In genomic region chr10:37220434-37220833, GRCm38 (mm10) we compare ENCODE assay signal across 12 mouse cellular contexts.
DNase-seq lines count a peak whose midpoint lies in the region; ATAC-seq and TF ChIP-seq lines count a peak whose summit lies in the region.
"Had no signal": no experiment of that assay in that cellular context is flagged by ENCODE, and none has a peak within 500 bp of the region (broad histone marks: within the 10 kb centered on the region; RNA-seq: fewer than 3 reads in every experiment).

No protein-coding gene starts in this region.

- no peak; the same call in 1 of the 2 replicates for ATAC-seq in heart, embryonic 16.5 days (replicated peaks; ENCODE audit: extremely low read depth, insufficient read depth, low FRiP score)
- ATAC-seq in megakaryocyte progenitor cell, adult 5-6 weeks (replicated peaks; ENCODE audit: poor library complexity): 0 out of 2 replicates have a peak, but pooled peaks have one; percentile 18
- ATAC-seq: hindbrain, postnatal 0 days had no signal

- H3K9me3 ChIP-seq in heart, embryonic 16.5 days (replicated peaks; ENCODE audit: control insufficient read depth, low read length): no peaks in the 10 kb centered on the region
- H3K9me3 ChIP-seq in midbrain, embryonic 10.5 days (replicated peaks): no peaks in the 10 kb centered on the region

- TF ChIP-seq POLR2A in kidney, adult 2 months (IDR thresholded peaks at IDR 0.05; ENCODE audit: low read depth, low read length): no peak

- DNase-seq in embryo, embryonic 10 days (ENCODE audit: low spot score): peak; percentile 22
- no peak for DNase-seq in embryo, embryonic 10.5 days (ENCODE audit: low spot score)
- no peak for DNase-seq in kidney, adult 2 months
- DNase-seq in kidney, adult 18-20 months: no peak
- DNase-seq in midbrain, embryonic 10.5 days (ENCODE audit: low spot score): no peak
- no peak for DNase-seq in cerebellum, adult 11-12 months
- DNase-seq: cerebellum, adult 2 months; lung, postnatal 14 days; spleen, adult 18-20 months had no signal

- no peak for TF ChIP-seq CTCF in kidney, adult 2 months (conservative IDR thresholded peaks at IDR 0.05; ENCODE audit: insufficient read depth, insufficient read length, low read depth, low read length)

- no peak overlapping the region for H3K4me3 ChIP-seq in kidney, adult 2 months (ENCODE audit: insufficient read depth, low read depth, low read length)
- H3K4me3 ChIP-seq in heart, embryonic 16.5 days (ENCODE audit: low read length): no peak overlapping the region
- H3K4me3 ChIP-seq in midbrain, embryonic 10.5 days: no peak overlapping the region

- H3K9ac ChIP-seq in heart, embryonic 16.5 days (ENCODE audit: low read length): no peak overlapping the region

- H3K36me3 ChIP-seq in kidney, adult 2 months (ENCODE audit: control insufficient read depth, insufficient read depth, low read length): no peaks in the 10 kb centered on the region
- H3K36me3 ChIP-seq in heart, embryonic 16.5 days (ENCODE audit: control insufficient read depth, insufficient read depth): no peaks in the 10 kb centered on the region
- H3K36me3 ChIP-seq in midbrain, embryonic 10.5 days: no peaks in the 10 kb centered on the region

- H3K27me3 ChIP-seq in kidney, adult 2 months (replicated peaks; ENCODE audit: control insufficient read depth, insufficient read depth, low read length): no peaks in the 10 kb centered on the region
- H3K27me3 ChIP-seq in heart, embryonic 16.5 days (ENCODE audit: control insufficient read depth, insufficient read depth, low read length): no peaks in the 10 kb centered on the region
- no peaks in the 10 kb centered on the region for H3K27me3 ChIP-seq in midbrain, embryonic 10.5 days (ENCODE audit: low read depth, poor library complexity, severe bottlenecking)

- peaks cover 4% of the 10 kb centered on the region; the same call in 1 of the 2 replicates for H3K4me1 ChIP-seq in kidney, adult 2 months (ENCODE audit: control insufficient read depth, insufficient read depth, low read length)
- peaks cover 8% of the 10 kb centered on the region for H3K4me1 ChIP-seq in heart, embryonic 16.5 days (ENCODE audit: control insufficient read depth, insufficient read depth, low read length)
- H3K4me1 ChIP-seq in midbrain, embryonic 10.5 days: peaks cover 16% of the 10 kb centered on the region; the same call in 1 of the 2 replicates

- H3K4me2 ChIP-seq in heart, embryonic 16.5 days (ENCODE audit: low read depth, low read length): no peak overlapping the region

- H3K27ac ChIP-seq in kidney, adult 2 months (ENCODE audit: insufficient read depth, low read depth, low read length): peak overlapping the region; percentile 66
- H3K27ac ChIP-seq in heart, embryonic 16.5 days (ENCODE audit: low read length): peak overlapping the region; percentile 31; the same call in 1 of the 2 replicates
- H3K27ac ChIP-seq in midbrain, embryonic 10.5 days (replicated peaks): no peak overlapping the region
- H3K27ac ChIP-seq: hindbrain, postnatal 0 days had no signal

- WGBS in kidney, adult 2 months: 54% methylated on average over 3 of the region's 3 CpGs
- WGBS in heart, embryonic 16.5 days: 41% methylated on average over 3 of the region's 3 CpGs
- 76% methylated on average over 3 of the region's 3 CpGs for WGBS in midbrain, embryonic 10.5 days
